Mouse (Mus musculus): ENCODE measurements around the gene Hmga2.
A peak's percentile ranks its signal among the peaks of the same experiment; 100 is the strongest.
"Not testable (repeated sequence)": the region's sequence is repeated elsewhere in the genome, so short reads cannot be mapped to it uniquely, and the experiment has no call there.

Hmga2 gene

GRCm38 (mm10) chr10:120354523-120355030 lies 121.7 kb downstream of the Hmga2 start:
- DNase-seq (ENCODE audit: low spot score in 2 of 2) = peak; percentile 10 to 14

GRCm38 (mm10) chr10:120345325-120345724 lies 130.9 kb downstream of the Hmga2 start:
- no peak for DNase-seq (ENCODE audit: low spot score in 2 of 2)

- no peak for DNase-seq (ENCODE audit: low spot score in 2 of 2)
Measured at GRCm38 (mm10) chr10:120344558-120345318, 131.5 kb downstream of the Hmga2 start.

GRCm38 (mm10) chr10:120339906-120340305 lies 136.4 kb downstream of the Hmga2 start:
- DNase-seq (ENCODE audit: low spot score in 2 of 2) = not testable (repeated sequence)

- DNase-seq (ENCODE audit: low spot score in 2 of 2) = no peak
Measured at GRCm38 (mm10) chr10:120339324-120339723, 136.9 kb downstream of the Hmga2 start.

GRCm38 (mm10) chr10:120338841-120339240 lies 137.4 kb downstream of the Hmga2 start:
- DNase-seq (ENCODE audit: low spot score in 2 of 2) = no peak

GRCm38 (mm10) chr10:120338431-120338830 lies 137.8 kb downstream of the Hmga2 start:
- not testable (repeated sequence) for DNase-seq (ENCODE audit: low spot score in 2 of 2)

- DNase-seq (ENCODE audit: low spot score in 2 of 2) = no peak
Measured at GRCm38 (mm10) chr10:120327946-120328345, 148.3 kb downstream of the Hmga2 start.

- no peak for DNase-seq (ENCODE audit: low spot score in 2 of 2)
Measured at GRCm38 (mm10) chr10:120323584-120324203, 152.6 kb downstream of the Hmga2 start.

GRCm38 (mm10) chr10:120322815-120323214 lies 153.5 kb downstream of the Hmga2 start:
- DNase-seq (ENCODE audit: low spot score in 2 of 2) = no peak

- no peak for DNase-seq (ENCODE audit: low spot score in 2 of 2)
Measured at GRCm38 (mm10) chr10:120319614-120320013, 156.7 kb downstream of the Hmga2 start.

All from right cerebral cortex, adult 2 months (tissue).